Mouse (Mus musculus) leukemia stem cell, adult 10-12 weeks (primary cell): ENCODE data around the gene Gdf9. TPM values are rescaled to one million over a fixed set of nuclear protein-coding genes. Genes with fewer than 3 reads are reported as not detected.

ENCODE experiments used
- polyA plus RNA-seq: library from polyadenylated mRNA; stranded (reverse); fragments of >175 nt; gene quantifications from 2 replicates; pipeline ENCODE4 v1.2.3, GENCODE M21; 2012; ENCODE audit warnings: low replicate concordance

Gdf9 gene
- 0.19 TPM in 1 of 2 replicates, not detected in the other for polyA plus RNA-seq

GRCm38 (mm10) chr11:53430670-53431346, at the start of gene Gdf9, which contains the start of gene Uqcrq:
Gene Gdf9, plus strand, starts transcription at chr11:53431023.
Gene Uqcrq, minus strand, starts transcription at chr11:53430831.

GRCm38 (mm10) chr11:53423036-53423435, 7.8 kb upstream of the Gdf9 start, which contains the start of gene Leap2:
Gene Leap2, minus strand, starts transcription at chr11:53423170.

GRCm38 (mm10) chr11:53456474-53457371, 25.9 kb downstream of the Gdf9 start, which contains the start of the genes Gm10447 and Shroom1:
Gene Gm10447, minus strand, starts transcription at chr11:53457110.
Gene Shroom1, plus strand, starts transcription at chr11:53457205.

GRCm38 (mm10) chr11:53469968-53470695, 39.3 kb downstream of the Gdf9 start, which contains the start of gene Gm9837:
Gene Gm9837, minus strand, starts transcription at chr11:53470479.

GRCm38 (mm10) chr11:53479783-53480301, 49.0 kb downstream of the Gdf9 start, which contains the start of the genes Gm9945 and Sowaha:
Gene Gm9945, plus strand, starts transcription at chr11:53480166.
Gene Sowaha, minus strand, starts transcription at chr11:53480274.

Other genes with a start within 250 kb of the Gdf9 start
- gene Hspa4, start 130.6 kb upstream of the Gdf9 start, polyA plus RNA-seq = 32.3 and 52.4 TPM in 2 replicates
- gene Zcchc10, start 106.3 kb upstream of the Gdf9 start, polyA plus RNA-seq = 0.52 and 0.69 TPM in 2 replicates
- gene Aff4, start 80.2 kb upstream of the Gdf9 start, polyA plus RNA-seq = 2.3 and 2.4 TPM in 2 replicates
- gene Leap2, start 7.9 kb upstream of the Gdf9 start, polyA plus RNA-seq = not detected in 2 replicates
- gene Uqcrq, start 192 bp upstream of the Gdf9 start, polyA plus RNA-seq = 98.3 and 206 TPM in 2 replicates
- gene Gm10447, start 26.1 kb downstream of the Gdf9 start, polyA plus RNA-seq = not detected in 2 replicates
- 0.07 and 0.17 TPM in 2 replicates for gene Shroom1, start 26.2 kb downstream of the Gdf9 start, polyA plus RNA-seq
- not detected in 2 replicates for gene Gm9837, start 39.5 kb downstream of the Gdf9 start, polyA plus RNA-seq
- gene Gm9945, start 49.1 kb downstream of the Gdf9 start, polyA plus RNA-seq = 0.46 TPM in 1 of 2 replicates, not detected in the other
- 28.7 and 36.3 TPM in 2 replicates for gene Sowaha, start 49.3 kb downstream of the Gdf9 start, polyA plus RNA-seq
- 119 and 194 TPM in 2 replicates for gene Sept8, start 88.2 kb downstream of the Gdf9 start, polyA plus RNA-seq
- 2.0 and 5.8 TPM in 2 replicates for gene Kif3a, start 136.4 kb downstream of the Gdf9 start, polyA plus RNA-seq
- gene Il4, start 187.6 kb downstream of the Gdf9 start, polyA plus RNA-seq = not detected in 2 replicates
- not detected in 2 replicates for gene Il13, start 203.7 kb downstream of the Gdf9 start, polyA plus RNA-seq